Mouse (Mus musculus): ENCODE results near the gene Slc5a11. TPM values are rescaled to one million over a fixed set of nuclear protein-coding genes. Genes with fewer than 3 reads are reported as not detected.

Slc5a11 gene
- polyA plus RNA-seq, 1 experiment from 2014 or later: 3.1 TPM

DNA sequence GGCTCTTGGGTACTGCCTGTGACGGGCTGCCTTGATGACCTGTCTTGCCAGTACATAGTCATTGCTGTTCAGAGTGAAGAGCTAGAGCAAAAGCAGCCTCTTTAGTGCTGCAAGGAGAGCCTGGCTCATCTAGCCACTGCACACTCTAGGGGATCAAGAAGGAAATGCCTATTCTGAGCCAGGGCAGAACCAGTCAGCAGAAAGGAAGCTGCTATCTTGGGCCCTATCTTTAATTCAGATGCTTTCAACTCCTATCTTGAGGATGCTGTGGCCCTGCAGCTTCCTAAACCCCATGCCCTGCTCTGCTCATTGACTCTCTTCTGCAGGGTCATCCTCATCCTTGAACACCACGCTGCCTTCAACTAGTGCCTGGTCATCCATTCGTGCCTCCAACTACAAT, 26.1 kb upstream of the Slc5a11 start:
- Histone ChIP-seq H3K4me2 (ENCODE audit: low read depth, low read length) (no peak overlapping the region), H3K4me3 (replicated peaks; ENCODE audit: low read length) (no peak overlapping the region), H3K9ac (ENCODE audit: low read length) (no peak overlapping the region), H3K27ac (ENCODE audit: low read length) (no peak overlapping the region), H3K4me1 (ENCODE audit: control insufficient read depth, insufficient read depth, low read length) (no peaks in the 10 kb centered on the region), H3K27me3 (ENCODE audit: control insufficient read depth, insufficient read depth, low read length) (no peaks in the 10 kb centered on the region), H3K9me3 (replicated peaks; ENCODE audit: control insufficient read depth, low read length) (no peaks in the 10 kb centered on the region), H3K36me3 (ENCODE audit: control insufficient read depth, insufficient read depth, low read length) (peaks cover 66% of the 10 kb centered on the region)
- no peak for ATAC-seq (ENCODE audit: insufficient read depth, low FRiP score)
- WGBS: 88% methylated on average over 3 of the region's 3 CpGs

DNA sequence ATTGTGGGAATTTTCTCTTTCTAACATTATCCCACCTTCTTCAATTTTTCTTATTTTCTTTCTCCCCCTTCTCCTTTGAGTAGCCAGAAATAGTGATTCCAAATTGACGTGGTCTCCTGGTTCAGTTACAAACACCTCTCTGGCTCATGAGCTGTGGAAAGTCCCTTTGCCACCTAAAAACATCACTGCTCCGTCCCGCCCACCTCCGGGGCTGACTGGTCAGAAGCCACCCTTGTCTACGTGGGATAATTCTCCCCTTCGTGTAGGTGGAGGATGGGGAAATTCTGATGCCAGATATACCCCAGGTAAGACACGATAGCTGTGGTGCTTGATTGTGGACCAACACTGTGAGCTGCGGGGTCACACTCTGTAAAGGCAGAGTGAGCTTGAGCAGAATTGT, 24.8 kb upstream of the Slc5a11 start:
- Histone ChIP-seq H3K4me2 (ENCODE audit: low read depth, low read length) (no peak overlapping the region), H3K9me3 (replicated peaks; ENCODE audit: control insufficient read depth, low read length) (no peaks in the 10 kb centered on the region), H3K4me1 (ENCODE audit: control insufficient read depth, insufficient read depth, low read length) (no peaks in the 10 kb centered on the region), H3K27ac (ENCODE audit: low read length) (no peak overlapping the region), H3K4me3 (replicated peaks; ENCODE audit: low read length) (no peak overlapping the region), H3K36me3 (ENCODE audit: control insufficient read depth, insufficient read depth, low read length) (peaks cover 56% of the 10 kb centered on the region), H3K9ac (ENCODE audit: low read length) (no peak overlapping the region), H3K27me3 (ENCODE audit: control insufficient read depth, insufficient read depth, low read length) (no peaks in the 10 kb centered on the region)
- ATAC-seq (ENCODE audit: insufficient read depth, low FRiP score): no peak
- WGBS: 93% methylated on average over 8 of the region's 8 CpGs

DNA sequence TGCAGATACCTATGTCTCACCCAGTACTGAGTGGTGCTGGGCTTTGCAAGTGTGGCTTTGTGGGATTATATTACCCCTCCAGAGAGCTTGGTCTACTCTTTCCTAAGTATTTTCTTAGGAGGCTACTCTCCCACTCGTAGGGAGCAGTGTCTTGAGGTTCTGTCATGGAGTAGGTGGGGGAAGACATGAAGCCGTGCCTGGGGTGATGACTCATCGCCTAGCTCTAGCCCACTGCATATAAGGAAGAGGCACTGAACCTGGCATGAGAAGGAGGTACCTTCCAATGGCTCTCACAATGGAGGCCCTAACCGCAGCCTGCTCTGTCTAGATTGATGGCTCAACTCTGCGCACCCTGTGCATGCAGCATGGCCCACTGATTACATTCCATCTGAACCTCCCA, 22.8 kb upstream of the Slc5a11 start:
- no peaks in the 10 kb centered on the region for H3K9me3 ChIP-seq (replicated peaks; ENCODE audit: control insufficient read depth, low read length)
- H3K27ac ChIP-seq (ENCODE audit: low read length): no peak overlapping the region
- H3K36me3 ChIP-seq (ENCODE audit: control insufficient read depth, insufficient read depth, low read length): peaks cover 45% of the 10 kb centered on the region
- WGBS: 78% methylated on average over 5 of the region's 5 CpGs
- H3K4me1 ChIP-seq (ENCODE audit: control insufficient read depth, insufficient read depth, low read length): no peaks in the 10 kb centered on the region
- H3K9ac ChIP-seq (ENCODE audit: low read length): no peak overlapping the region
- no peak overlapping the region for H3K4me3 ChIP-seq (replicated peaks; ENCODE audit: low read length)
- H3K4me2 ChIP-seq (ENCODE audit: low read depth, low read length): no peak overlapping the region
- H3K27me3 ChIP-seq (ENCODE audit: control insufficient read depth, insufficient read depth, low read length): no peaks in the 10 kb centered on the region
- 0 out of 2 replicates have a peak, but pooled peaks have one; percentile 23 for ATAC-seq (ENCODE audit: insufficient read depth, low FRiP score)

DNA sequence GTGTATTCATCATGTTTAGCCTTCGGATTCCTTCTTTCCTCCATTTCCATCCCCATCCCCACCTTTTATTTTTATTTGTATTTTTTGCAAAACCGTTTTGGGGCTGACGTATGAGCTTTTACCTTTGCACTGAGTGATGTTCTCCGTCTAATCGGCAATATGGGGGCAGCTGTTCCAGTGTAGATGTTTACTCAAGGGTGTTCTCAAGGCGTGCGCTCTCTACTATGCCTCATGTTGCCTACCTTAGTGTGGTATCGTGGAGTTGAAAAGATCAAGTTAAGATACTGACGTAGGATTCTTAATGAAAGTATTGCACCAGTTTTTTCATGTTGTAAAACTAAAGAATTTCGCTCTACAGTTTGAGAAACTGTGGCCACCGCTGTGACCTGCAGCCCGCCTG, 21.4 kb upstream of the Slc5a11 start:
- H3K4me2 ChIP-seq (ENCODE audit: low read depth, low read length): no peak overlapping the region
- no peak for ATAC-seq (ENCODE audit: insufficient read depth, low FRiP score)
- H3K9me3 ChIP-seq (replicated peaks; ENCODE audit: control insufficient read depth, low read length): no peaks in the 10 kb centered on the region
- no peak overlapping the region for H3K9ac ChIP-seq (ENCODE audit: low read length)
- H3K27ac ChIP-seq (ENCODE audit: low read length): no peak overlapping the region
- H3K27me3 ChIP-seq (ENCODE audit: control insufficient read depth, insufficient read depth, low read length): no peaks in the 10 kb centered on the region
- H3K36me3 ChIP-seq (ENCODE audit: control insufficient read depth, insufficient read depth, low read length): peaks cover 37% of the 10 kb centered on the region
- 84% methylated on average over 12 of the region's 12 CpGs for WGBS
- no peaks in the 10 kb centered on the region for H3K4me1 ChIP-seq (ENCODE audit: control insufficient read depth, insufficient read depth, low read length)
- H3K4me3 ChIP-seq (replicated peaks; ENCODE audit: low read length): no peak overlapping the region

DNA sequence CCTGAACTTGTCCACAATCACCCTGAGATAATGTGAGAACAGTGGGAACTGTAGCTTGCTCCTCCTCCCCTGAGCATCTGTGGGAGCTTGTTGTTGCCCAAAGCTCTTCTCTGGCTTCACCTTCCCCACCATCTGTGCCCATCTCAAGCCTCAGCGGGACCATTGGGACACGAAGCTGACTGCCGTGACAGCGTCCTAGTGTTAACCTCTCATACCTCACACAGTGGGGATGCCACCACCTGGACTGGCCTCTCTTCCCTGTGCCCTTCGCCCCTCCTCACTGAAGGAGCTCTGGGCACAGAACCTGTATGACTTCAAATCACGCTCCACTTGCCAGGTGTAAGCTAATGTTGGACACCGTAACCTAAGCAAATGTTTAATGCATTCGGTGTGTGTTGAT, 19.9 kb upstream of the Slc5a11 start:
- Histone ChIP-seq H3K27ac (ENCODE audit: low read length) (no peak overlapping the region), H3K9ac (ENCODE audit: low read length) (no peak overlapping the region), H3K27me3 (ENCODE audit: control insufficient read depth, insufficient read depth, low read length) (no peaks in the 10 kb centered on the region), H3K4me1 (ENCODE audit: control insufficient read depth, insufficient read depth, low read length) (no peaks in the 10 kb centered on the region), H3K36me3 (ENCODE audit: control insufficient read depth, insufficient read depth, low read length) (peaks cover 26% of the 10 kb centered on the region), H3K4me2 (ENCODE audit: low read depth, low read length) (no peak overlapping the region), H3K4me3 (replicated peaks; ENCODE audit: low read length) (no peak overlapping the region), H3K9me3 (replicated peaks; ENCODE audit: control insufficient read depth, low read length) (no peaks in the 10 kb centered on the region)
- ATAC-seq (ENCODE audit: insufficient read depth, low FRiP score): no peak
- 88% methylated on average over 8 of the region's 8 CpGs for WGBS

DNA sequence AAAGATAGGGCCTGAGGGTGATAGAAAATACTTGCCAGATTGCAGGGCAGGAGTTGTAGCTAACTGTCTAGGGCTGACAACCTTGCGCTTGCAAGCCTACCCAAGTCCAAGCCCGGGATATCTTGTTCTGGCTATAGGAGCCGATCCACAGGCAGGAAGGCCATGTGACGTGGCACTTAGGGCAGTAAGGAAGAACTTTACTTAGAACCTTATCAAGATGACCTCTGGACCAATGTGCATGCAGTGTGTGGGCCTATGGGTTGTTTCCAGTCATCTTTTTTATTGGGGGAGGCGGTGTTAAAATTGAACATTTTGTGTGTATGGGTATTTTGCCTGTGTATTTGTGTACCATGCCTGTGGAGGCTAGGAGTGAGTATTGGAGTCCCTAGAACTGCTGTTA, 18.1 kb upstream of the Slc5a11 start:
- no peak for ATAC-seq (ENCODE audit: insufficient read depth, low FRiP score)
- no peak overlapping the region for H3K9ac ChIP-seq (ENCODE audit: low read length)
- no peak overlapping the region for H3K27ac ChIP-seq (ENCODE audit: low read length)
- no peaks in the 10 kb centered on the region for H3K9me3 ChIP-seq (replicated peaks; ENCODE audit: control insufficient read depth, low read length)
- no peaks in the 10 kb centered on the region for H3K27me3 ChIP-seq (ENCODE audit: control insufficient read depth, insufficient read depth, low read length)
- 76% methylated on average over 5 of the region's 5 CpGs for WGBS
- H3K36me3 ChIP-seq (ENCODE audit: control insufficient read depth, insufficient read depth, low read length): peaks cover 15% of the 10 kb centered on the region
- H3K4me1 ChIP-seq (ENCODE audit: control insufficient read depth, insufficient read depth, low read length): no peaks in the 10 kb centered on the region
- no peak overlapping the region for H3K4me2 ChIP-seq (ENCODE audit: low read depth, low read length)
- H3K4me3 ChIP-seq (replicated peaks; ENCODE audit: low read length): no peak overlapping the region

DNA sequence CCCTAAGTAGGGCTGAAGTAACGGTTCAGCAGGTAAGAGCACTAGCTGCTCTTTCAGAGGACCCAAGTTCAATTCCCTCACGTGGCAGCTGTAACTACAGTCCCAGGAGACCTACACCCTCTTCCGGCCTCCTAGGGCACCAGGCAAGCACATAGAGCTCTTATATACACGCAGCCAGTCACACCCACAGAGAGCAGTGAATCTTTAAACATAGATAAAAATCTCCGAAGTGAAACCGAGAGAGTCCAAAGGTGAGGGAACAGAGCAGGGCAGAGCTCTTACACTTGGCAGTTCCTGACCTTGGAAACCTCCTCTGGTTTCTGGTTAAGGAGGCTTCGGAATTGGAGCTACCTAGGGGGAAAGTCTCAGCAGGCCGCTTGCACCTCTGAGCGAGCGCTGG, 15.9 kb upstream of the Slc5a11 start:
- no peaks in the 10 kb centered on the region for H3K36me3 ChIP-seq (ENCODE audit: control insufficient read depth, insufficient read depth, low read length)
- no peak overlapping the region for H3K4me2 ChIP-seq (ENCODE audit: low read depth, low read length)
- H3K27ac ChIP-seq (ENCODE audit: low read length): no peak overlapping the region
- H3K9ac ChIP-seq (ENCODE audit: low read length): no peak overlapping the region
- H3K4me3 ChIP-seq (replicated peaks; ENCODE audit: low read length): no peak overlapping the region
- WGBS: 55% methylated on average over 10 of the region's 10 CpGs
- H3K27me3 ChIP-seq (ENCODE audit: control insufficient read depth, insufficient read depth, low read length): no peaks in the 10 kb centered on the region
- ATAC-seq (ENCODE audit: insufficient read depth, low FRiP score): no peak
- H3K9me3 ChIP-seq (replicated peaks; ENCODE audit: control insufficient read depth, low read length): no peaks in the 10 kb centered on the region
- no peaks in the 10 kb centered on the region for H3K4me1 ChIP-seq (ENCODE audit: control insufficient read depth, insufficient read depth, low read length)

DNA sequence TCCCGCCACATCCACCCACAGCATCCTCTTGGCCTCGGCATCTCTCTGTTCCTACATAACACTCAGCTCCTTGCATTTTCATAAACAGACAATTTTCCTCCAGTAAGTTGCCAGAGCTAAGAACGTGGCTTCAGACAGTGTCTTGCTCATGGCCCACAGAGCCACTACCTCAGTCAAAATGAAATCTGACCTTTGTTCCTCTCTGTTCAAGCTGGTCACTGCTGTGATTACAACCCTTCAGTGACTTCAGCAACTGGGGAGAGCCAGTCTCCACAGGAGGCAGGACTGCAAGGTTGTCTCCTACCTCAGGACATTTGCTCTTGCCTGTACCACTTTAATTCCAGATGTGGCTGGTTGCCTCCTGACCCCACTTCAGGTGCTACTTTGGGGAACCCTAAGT, 15.4 kb upstream of the Slc5a11 start:
- H3K4me2 ChIP-seq (ENCODE audit: low read depth, low read length): no peak overlapping the region

DNA sequence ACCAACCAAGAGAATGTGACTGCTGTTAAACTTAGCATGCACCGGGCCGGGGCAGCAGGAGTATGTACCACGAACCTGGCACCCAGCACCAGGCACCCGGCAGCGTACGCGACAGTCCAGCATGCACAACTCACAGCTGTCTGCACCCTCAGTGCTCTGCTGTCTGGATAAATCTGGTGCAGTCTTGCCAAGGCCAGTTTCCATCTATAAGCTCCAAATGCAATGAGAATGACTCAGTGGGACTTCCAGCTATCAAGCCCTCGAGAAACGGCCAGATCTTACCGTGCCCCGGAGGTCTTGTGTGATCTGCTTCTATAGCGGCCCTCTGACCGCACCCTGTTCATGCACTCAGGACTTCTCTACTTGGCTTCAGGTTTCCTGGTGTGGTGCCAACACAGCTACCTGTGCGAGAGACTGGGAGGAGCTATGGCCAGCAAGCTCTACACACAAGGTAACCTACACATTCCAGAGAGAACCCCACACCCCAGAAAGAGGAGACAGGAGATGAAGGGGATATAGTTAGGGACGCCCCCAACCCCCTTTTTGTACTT, 14.8 kb upstream of the Slc5a11 start:
- Histone ChIP-seq H3K4me3 (replicated peaks; ENCODE audit: low read length) (no peak overlapping the region), H3K27me3 (ENCODE audit: control insufficient read depth, insufficient read depth, low read length) (no peaks in the 10 kb centered on the region), H3K4me1 (ENCODE audit: control insufficient read depth, insufficient read depth, low read length) (no peaks in the 10 kb centered on the region), H3K9me3 (replicated peaks; ENCODE audit: control insufficient read depth, low read length) (no peaks in the 10 kb centered on the region), H3K36me3 (ENCODE audit: control insufficient read depth, insufficient read depth, low read length) (no peaks in the 10 kb centered on the region), H3K27ac (ENCODE audit: low read length) (no peak overlapping the region), H3K4me2 (ENCODE audit: low read depth, low read length) (no peak overlapping the region), H3K9ac (ENCODE audit: low read length) (no peak overlapping the region)
- WGBS: 85% methylated on average over 15 of the region's 15 CpGs
- ATAC-seq (ENCODE audit: insufficient read depth, low FRiP score): 0 out of 2 replicates have a peak, but pooled peaks have one; percentile 31

More for the DNA sequence above, 15.4 kb upstream of the Slc5a11 start:
- H3K4me1 ChIP-seq (ENCODE audit: control insufficient read depth, insufficient read depth, low read length): no peaks in the 10 kb centered on the region
- no peaks in the 10 kb centered on the region for H3K9me3 ChIP-seq (replicated peaks; ENCODE audit: control insufficient read depth, low read length)
- 69% methylated on average over 3 of the region's 3 CpGs for WGBS
- no peaks in the 10 kb centered on the region for H3K27me3 ChIP-seq (ENCODE audit: control insufficient read depth, insufficient read depth, low read length)
- H3K36me3 ChIP-seq (ENCODE audit: control insufficient read depth, insufficient read depth, low read length): no peaks in the 10 kb centered on the region
- no peak overlapping the region for H3K4me3 ChIP-seq (replicated peaks; ENCODE audit: low read length)
- no peak overlapping the region for H3K27ac ChIP-seq (ENCODE audit: low read length)
- ATAC-seq (ENCODE audit: insufficient read depth, low FRiP score): no peak
- H3K9ac ChIP-seq (ENCODE audit: low read length): no peak overlapping the region

DNA sequence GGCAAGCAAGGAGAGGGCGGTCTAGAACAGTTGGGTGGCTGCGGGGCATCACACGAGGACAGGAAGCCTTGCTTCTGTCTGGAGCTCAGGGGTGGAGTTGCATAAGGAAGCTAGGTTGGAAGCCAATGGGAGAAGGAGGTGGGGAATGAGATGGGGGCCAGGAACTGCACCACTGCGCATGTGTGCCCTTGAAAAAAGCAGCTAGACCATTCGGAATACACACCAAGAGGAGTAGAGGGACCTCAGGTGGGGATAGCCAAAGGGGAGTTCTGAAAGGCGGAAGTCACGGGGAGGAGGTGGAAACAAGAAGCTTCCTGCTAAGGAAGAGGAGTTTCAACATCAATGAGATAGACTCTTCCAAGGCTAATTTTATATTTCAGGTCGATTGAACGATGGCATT, 13.9 kb upstream of the Slc5a11 start:
- no peak overlapping the region for H3K9ac ChIP-seq (ENCODE audit: low read length)
- no peaks in the 10 kb centered on the region for H3K36me3 ChIP-seq (ENCODE audit: control insufficient read depth, insufficient read depth, low read length)
- ATAC-seq (ENCODE audit: insufficient read depth, low FRiP score): no peak
- H3K9me3 ChIP-seq (replicated peaks; ENCODE audit: control insufficient read depth, low read length): no peaks in the 10 kb centered on the region
- H3K4me2 ChIP-seq (ENCODE audit: low read depth, low read length): no peak overlapping the region
- H3K4me3 ChIP-seq (replicated peaks; ENCODE audit: low read length): no peak overlapping the region
- H3K27ac ChIP-seq (ENCODE audit: low read length): no peak overlapping the region
- H3K27me3 ChIP-seq (ENCODE audit: control insufficient read depth, insufficient read depth, low read length): no peaks in the 10 kb centered on the region
- H3K4me1 ChIP-seq (ENCODE audit: control insufficient read depth, insufficient read depth, low read length): no peaks in the 10 kb centered on the region
- 82% methylated on average over 9 of the region's 9 CpGs for WGBS

All from stomach, embryonic 16.5 days (tissue).